Mouse (Mus musculus) MEL (cell line): ENCODE measurements around the gene Ribc2. TPM values are rescaled to one million over a fixed set of nuclear protein-coding genes. Genes with fewer than 3 reads are reported as not detected.

Source experiments
- DNase-seq: peaks from one replicate; pipeline ENCODE4 v3.0.0; 2011; ENCODE audit warnings: low read depth, low spot score
- H3K27ac ChIP-seq: 2 replicates; pipeline ENCODE4 v1.5.1; 2012; ENCODE audit warnings: low read depth, mild to moderate bottlenecking, control low read depth, low read length, moderate library complexity; ENCODE audit not compliant: control insufficient read depth
- H3K27me3 ChIP-seq, 2 experiments: fragments of 150-350 bp in 1 of 2; sonication (generic) in 1 of 2; 2 replicates each; pipeline ENCODE4 v1.6.1; 2012; ENCODE audit warnings: low read length in 2 of 2, mild to moderate bottlenecking in 2 of 2, improper control_type of control experiment in 1 of 2, moderate library complexity in 1 of 2; ENCODE audit not compliant: insufficient read depth in 2 of 2, control insufficient read depth in 1 of 2
- H3K36me3 ChIP-seq, 2 experiments: 2 replicates each; pipeline ENCODE4 v1.6.1; 2012 to 2014; ENCODE audit warnings: low read length in 2 of 2, improper control_type of control experiment in 1 of 2, inconsistent platforms in 1 of 2, mild to moderate bottlenecking in 1 of 2; ENCODE audit not compliant: insufficient read depth in 2 of 2, control insufficient read depth in 1 of 2
- H3K4me1 ChIP-seq, 2 experiments: fragments of 150-350 bp in 1 of 2; sonication (generic) in 1 of 2; 2 replicates each; pipeline ENCODE4 v1.6.1; 2012; ENCODE audit warnings: low read length in 2 of 2, improper control_type of control experiment in 1 of 2, mild to moderate bottlenecking in 1 of 2; ENCODE audit not compliant: insufficient read depth in 2 of 2, control insufficient read depth in 1 of 2
- H3K4me3 ChIP-seq, 2 experiments: fragments of 150-350 bp in 1 of 2; sonication (generic) in 1 of 2; 2 replicates each; pipeline ENCODE4 v1.5.1; 2012; ENCODE audit warnings: low read depth in 2 of 2, low read length in 2 of 2, mild to moderate bottlenecking in 2 of 2, moderate library complexity in 2 of 2, control low read depth in 1 of 2, improper control_type of control experiment in 1 of 2; ENCODE audit not compliant: control insufficient read depth in 1 of 2, insufficient read depth in 1 of 2
- H3K79me2 ChIP-seq: 2 replicates; pipeline ENCODE4 v1.6.1; 2012; ENCODE audit warnings: mild to moderate bottlenecking, low read length, moderate library complexity; ENCODE audit not compliant: control insufficient read depth, poor library complexity, insufficient read depth
- H3K9ac ChIP-seq: 2 replicates; pipeline ENCODE4 v1.6.1; 2012; ENCODE audit warnings: low read depth, mild to moderate bottlenecking, control low read depth, low read length, moderate library complexity; ENCODE audit not compliant: control insufficient read depth, poor library complexity, severe bottlenecking
- H3K9me3 ChIP-seq: fragments of 150-350 bp; sonication (generic); replicated peaks from 2 replicates; pipeline ENCODE4 v1.6.1; 2012; ENCODE audit warnings: mild to moderate bottlenecking, low read length, improper control_type of control experiment, moderate library complexity; ENCODE audit not compliant: insufficient read depth
- CHD1 ChIP-seq: IDR thresholded peaks from 2 replicates; pipeline ENCODE4 v1.6.1; 2012; ENCODE audit warnings: low read depth, mild to moderate bottlenecking, inconsistent platforms, low read length, improper control_type of control experiment
- CTCF ChIP-seq, 3 experiments: IDR thresholded peaks in 2 of 3; conservative IDR thresholded peaks in 1 of 3; 2 replicates each; pipeline ENCODE4 v1.5.1; 2011 to 2012; ENCODE audit warnings: low read length in 3 of 3, low read depth in 2 of 3, mild to moderate bottlenecking in 2 of 3, improper control_type of control experiment in 1 of 3, inconsistent platforms in 1 of 3, mixed read lengths in 1 of 3, moderate library complexity in 1 of 3; ENCODE audit not compliant: control insufficient read depth in 1 of 3, insufficient read depth in 1 of 3, poor library complexity in 1 of 3, severe bottlenecking in 1 of 3
- EP300 ChIP-seq, 2 experiments: IDR thresholded peaks; 2 replicates each; pipeline ENCODE4 v1.6.1; 2011; ENCODE audit warnings: improper control_type of control experiment in 2 of 2, low read length in 2 of 2, low read depth in 1 of 2, mild to moderate bottlenecking in 1 of 2
- ETS1 ChIP-seq: IDR thresholded peaks from 2 replicates; pipeline ENCODE4 v1.6.1; 2012; ENCODE audit warnings: low read depth, mild to moderate bottlenecking, inconsistent platforms, low read length, improper control_type of control experiment, moderate library complexity
- GATA1 ChIP-seq: IDR thresholded peaks from 2 replicates; pipeline ENCODE4 v1.6.1; 2011; ENCODE audit warnings: low read depth, low read length, improper control_type of control experiment
- HCFC1 ChIP-seq: IDR thresholded peaks from 2 replicates; pipeline ENCODE4 v1.6.1; 2012; ENCODE audit warnings: low read depth, mild to moderate bottlenecking, inconsistent platforms, low read length, improper control_type of control experiment, moderate library complexity
- KAT2A ChIP-seq: conservative IDR thresholded peaks from 2 replicates; pipeline ENCODE4 v1.6.1; 2012; ENCODE audit warnings: low read depth, low read length, improper control_type of control experiment, inconsistent platforms
- MAX ChIP-seq: IDR thresholded peaks from 2 replicates; pipeline ENCODE4 v1.6.1; 2011; ENCODE audit warnings: low read length, improper control_type of control experiment
- MAZ ChIP-seq: IDR thresholded peaks from 2 replicates; pipeline ENCODE4 v1.6.1; 2012; ENCODE audit warnings: low read depth, mild to moderate bottlenecking, inconsistent platforms, low read length, improper control_type of control experiment
- MYB ChIP-seq: IDR thresholded peaks from 2 replicates; pipeline ENCODE4 v1.6.1; 2011; ENCODE audit warnings: mild to moderate bottlenecking, low read depth, low read length, improper control_type of control experiment
- NELFE ChIP-seq: IDR thresholded peaks from 2 replicates; pipeline ENCODE4 v1.6.1; 2011; ENCODE audit warnings: low read depth, low read length, improper control_type of control experiment
- RAD21 ChIP-seq: IDR thresholded peaks from 2 replicates; pipeline ENCODE4 v1.6.1; 2011; ENCODE audit warnings: mild to moderate bottlenecking, low read depth, low read length, improper control_type of control experiment
- RCOR1 ChIP-seq: IDR thresholded peaks from 2 replicates; pipeline ENCODE4 v1.6.1; 2012; ENCODE audit warnings: low read depth, mild to moderate bottlenecking, inconsistent platforms, low read length, improper control_type of control experiment
- SIN3A ChIP-seq: IDR thresholded peaks from 2 replicates; pipeline ENCODE4 v1.6.1; 2012; ENCODE audit warnings: low read length, improper control_type of control experiment, inconsistent platforms
- TAL1 ChIP-seq: IDR thresholded peaks from 2 replicates; pipeline ENCODE4 v1.6.1; 2012; ENCODE audit warnings: mild to moderate bottlenecking, inconsistent platforms, low read length, moderate library complexity, mixed read lengths
- TBP ChIP-seq: IDR thresholded peaks from 2 replicates; pipeline ENCODE4 v1.8.0; 2011; ENCODE audit warnings: low read depth, low read length, improper control_type of control experiment
- polyA plus RNA-seq, 2 experiments: library from polyadenylated mRNA; stranded (reverse) in 1 of 2; unstranded in 1 of 2; fragments of >175 nt in 1 of 2; fragments of >200 nt in 1 of 2; gene quantifications; 2 replicates each; pipeline versions ENCODE4 v1.2.1 to v1.2.4; 2012; ENCODE audit warnings: low replicate concordance in 2 of 2, low read depth in 1 of 2; ENCODE audit not compliant: insufficient read length in 2 of 2, insufficient read depth in 1 of 2, missing spikeins in 1 of 2
- total RNA-seq: library from RNA; depleted of rRNA; stranded (reverse); fragments of 300-350 nt; gene quantifications from 2 replicates; pipeline ENCODE4 v1.2.3, GENCODE M21; 2012

Ribc2 gene
- total and polyA plus RNA-seq, 3 experiments: not detected

- Histone ChIP-seq H3K9ac (no peak overlapping the region), H3K79me2 (no peaks in the 10 kb centered on the region), H3K27ac (no peak overlapping the region)
- TF ChIP-seq RCOR1: no peak
- TF ChIP-seq, all 39 proteins: peak for 0
- Histone ChIP-seq H3K27me3 (no peaks in the 10 kb centered on the region), H3K36me3 (no peaks in the 10 kb centered on the region), H3K4me1 (no peaks in the 10 kb centered on the region), H3K4me3 (no peak overlapping the region), H3K9me3 (no peaks in the 10 kb centered on the region)
- no peak for DNase-seq
Observed at GRCm38 (mm10) chr15:85162693-85163663, 31.1 kb downstream of the Ribc2 start.

- Histone ChIP-seq H3K79me2 (no peaks in the 10 kb centered on the region), H3K27ac (no peak overlapping the region), H3K36me3 (no peaks in the 10 kb centered on the region), H3K27me3 (no peaks in the 10 kb centered on the region), H3K9me3 (no peaks in the 10 kb centered on the region), H3K4me3 (no peak overlapping the region), H3K4me1 (no peaks in the 10 kb centered on the region), H3K9ac (no peak overlapping the region)
- TF ChIP-seq CTCF (IDR thresholded peaks at IDR 0.05 in 2 of 3, conservative IDR thresholded peaks at IDR 0.05 in 1 of 3; ENCODE audit: control insufficient read depth in 1 of 3, insufficient read depth in 1 of 3, low read depth in 2 of 3, low read length in 3 of 3, poor library complexity in 1 of 3, severe bottlenecking in 1 of 3): no peak
- TF ChIP-seq EP300 (IDR thresholded peaks at IDR 0.05; ENCODE audit: low read depth in 1 of 2, low read length in 2 of 2): no peak
- TF ChIP-seq TBP: no peak
- no peak for TF ChIP-seq GATA1
- TF ChIP-seq MAX: no peak
- no peak for TF ChIP-seq ETS1
- no peak for TF ChIP-seq MAZ
- no peak for TF ChIP-seq SIN3A
- TF ChIP-seq KAT2A: no peak
- no peak for TF ChIP-seq CHD1
- TF ChIP-seq MYB: no peak
- no peak for TF ChIP-seq HCFC1
- TF ChIP-seq TAL1: no peak
- TF ChIP-seq NELFE: no peak
- TF ChIP-seq RAD21: no peak
- DNase-seq: no peak
Observed at GRCm38 (mm10) chr15:85166433-85166933, 34.6 kb downstream of the Ribc2 start.
